In genomic region chr7:34812531-34813111, GRCm38 (mm10) we compare ENCODE assay signal across 9 mouse cellular contexts. TPM values are rescaled to one million over a fixed set of nuclear protein-coding genes. Genes with fewer than 3 reads are reported as not detected.
DNase-seq lines count a peak whose midpoint lies in the region; ATAC-seq and TF ChIP-seq lines count a peak whose summit lies in the region.
"Had no signal": no experiment of that assay in that cellular context is flagged by ENCODE, and none has a peak within 500 bp of the region (broad histone marks: within the 10 kb centered on the region; RNA-seq: fewer than 3 reads in every experiment).

TSS of gene Chst8 (minus strand) at chr7:34812711.

- peak within 1 kb of the TSS; percentile 21; the same call in 1 of the 2 replicates for H3K27ac ChIP-seq in forebrain, embryonic 13.5 days
- H3K27ac ChIP-seq in heart, embryonic 16.5 days (ENCODE audit: low read length), result no peak within 1 kb of the TSS
- no peak within 1 kb of the TSS for H3K27ac ChIP-seq in liver, adult 2 months (replicated peaks; ENCODE audit: insufficient read depth, low read depth, low read length)

- no peaks in the 10 kb centered on the region for H3K79me3 ChIP-seq in C2C12 (ENCODE audit: low read depth)

- H3K4me3 ChIP-seq in C2C12 (ENCODE audit: insufficient read depth, poor library complexity, severe bottlenecking), result no peak within 1 kb of the TSS
- H3K4me3 ChIP-seq in forebrain, embryonic 13.5 days, result peak within 1 kb of the TSS; percentile 56
- H3K4me3 ChIP-seq in heart, embryonic 16.5 days (ENCODE audit: low read length), result peak within 1 kb of the TSS; percentile 67
- peak within 1 kb of the TSS; percentile 61 for H3K4me3 ChIP-seq in liver, adult 2 months (ENCODE audit: insufficient read depth, low read depth, low read length)
- H3K4me3 ChIP-seq in myocyte, result no peak within 1 kb of the TSS

- peak; percentile 80 for DNase-seq in brain, adult 2 months (ENCODE audit: low read depth, low spot score)
- peak; percentile 89 for DNase-seq in kidney, postnatal 14 days
- DNase-seq in liver, adult 2 months (ENCODE audit: extremely low read depth, low read depth, low spot score), result peak; percentile 16
- DNase-seq in testis, postnatal 10 days (ENCODE audit: low spot score), result peak; percentile 83

- H3ac ChIP-seq in C2C12 (ENCODE audit: control insufficient read depth, insufficient read length, low read depth), result peak within 1 kb of the TSS; percentile 45
- no peak within 1 kb of the TSS for H3ac ChIP-seq in myocyte (ENCODE audit: control insufficient read depth, insufficient read length)

- H3K9me3 ChIP-seq in forebrain, embryonic 13.5 days (replicated peaks), result no peaks in the 10 kb centered on the region
- no peaks in the 10 kb centered on the region for H3K9me3 ChIP-seq in heart, embryonic 16.5 days (replicated peaks; ENCODE audit: control insufficient read depth, low read length)

- WGBS in forebrain, embryonic 13.5 days, result under 1% methylated on average over 45 of the region's 65 CpGs
- under 1% methylated on average over 62 of the region's 65 CpGs for WGBS in heart, embryonic 16.5 days
- 2% methylated on average over 65 of the region's 65 CpGs for whole genome bisulfite sequencing in liver, adult 2 months

- TF ChIP-seq POLR2A in liver, adult 2 months (IDR thresholded peaks at IDR 0.05; ENCODE audit: extremely low read depth, insufficient read depth, low read length), result peak; percentile 57; the same call in 1 of the 2 replicates
- no peak for TF ChIP-seq POLR2A in myocyte (IDR thresholded peaks at IDR 0.05; ENCODE audit: insufficient read length, low read depth)

- H3K4me1 ChIP-seq in forebrain, embryonic 13.5 days, result peaks cover 23% of the 10 kb centered on the region
- peaks cover 7% of the 10 kb centered on the region for H3K4me1 ChIP-seq in heart, embryonic 16.5 days (ENCODE audit: control insufficient read depth, insufficient read depth, low read length)
- no peaks in the 10 kb centered on the region; the same call in 1 of the 2 replicates for H3K4me1 ChIP-seq in liver, adult 2 months (ENCODE audit: control insufficient read depth, insufficient read depth, low read length)

- TF ChIP-seq CTCF in C2C12 (IDR thresholded peaks at IDR 0.05; ENCODE audit: control insufficient read depth, insufficient read depth, insufficient read length), result no peak
- no peak for TF ChIP-seq CTCF in liver, adult 2 months (IDR thresholded peaks at IDR 0.05; ENCODE audit: low read depth, low read length)

- ATAC-seq in forebrain, embryonic 13.5 days, result peak; percentile 78
- ATAC-seq in heart, embryonic 16.5 days (replicated peaks; ENCODE audit: extremely low read depth, insufficient read depth, low FRiP score), result peak; percentile 81

- H3K27me3 ChIP-seq in C2C12 (ENCODE audit: control insufficient read depth, insufficient read depth, insufficient read length) (peaks cover 45% of the 10 kb centered on the region), myocyte (ENCODE audit: control insufficient read depth, insufficient read depth, insufficient read length) (peaks cover 41% of the 10 kb centered on the region)
- peaks cover 70% of the 10 kb centered on the region for H3K27me3 ChIP-seq in forebrain, embryonic 13.5 days
- peaks cover 58% of the 10 kb centered on the region for H3K27me3 ChIP-seq in heart, embryonic 16.5 days (ENCODE audit: control insufficient read depth, insufficient read depth, low read length)
- peaks cover 2% of the 10 kb centered on the region; the same call in 1 of the 2 replicates for H3K27me3 ChIP-seq in liver, adult 2 months (ENCODE audit: control insufficient read depth, insufficient read depth, low read length)

- H3K36me3 ChIP-seq in C2C12 (ENCODE audit: control insufficient read depth, insufficient read depth) (no peaks in the 10 kb centered on the region), myocyte (ENCODE audit: control insufficient read depth, insufficient read depth) (no peaks in the 10 kb centered on the region)
- no peaks in the 10 kb centered on the region for H3K36me3 ChIP-seq in forebrain, embryonic 13.5 days (ENCODE audit: poor library complexity, severe bottlenecking)
- H3K36me3 ChIP-seq in heart, embryonic 16.5 days (ENCODE audit: control insufficient read depth, insufficient read depth), result no peaks in the 10 kb centered on the region
- no peaks in the 10 kb centered on the region for H3K36me3 ChIP-seq in liver, adult 2 months (ENCODE audit: control insufficient read depth, insufficient read depth, low read length)

- peak within 1 kb of the TSS; percentile 94 for H3K4me2 ChIP-seq in forebrain, embryonic 13.5 days
- peak within 1 kb of the TSS; percentile 97 for H3K4me2 ChIP-seq in heart, embryonic 16.5 days (ENCODE audit: low read depth, low read length)
- H3K4me2 ChIP-seq in myocyte (ENCODE audit: low read depth), result peak within 1 kb of the TSS; percentile 12

- H3K9ac ChIP-seq in forebrain, embryonic 13.5 days, result peak within 1 kb of the TSS; percentile 62
- peak within 1 kb of the TSS; percentile 63 for H3K9ac ChIP-seq in heart, embryonic 16.5 days (ENCODE audit: low read length)
- peak within 1 kb of the TSS; percentile 37; the same call in 1 of the 2 replicates for H3K9ac ChIP-seq in liver, adult 2 months (ENCODE audit: low read depth, low read length)

- no peaks in the 10 kb centered on the region for H3K79me2 ChIP-seq in C2C12 (ENCODE audit: control insufficient read depth, insufficient read depth)
- no peaks in the 10 kb centered on the region for H3K79me2 ChIP-seq in liver, adult 2 months (ENCODE audit: control insufficient read depth, insufficient read depth, low read length)
- H3K79me2 ChIP-seq in myocyte (ENCODE audit: control insufficient read depth, insufficient read depth), result no peaks in the 10 kb centered on the region

TF ChIP-seq in C2C12, 6 proteins besides CTCF, POLR2A, EP300 and RAD21:
- TF ChIP-seq MYOG (IDR thresholded peaks at IDR 0.05; ENCODE audit: control insufficient read depth, extremely low read depth, insufficient read length), result no peak
- TF ChIP-seq MYOD1 (IDR thresholded peaks at IDR 0.05; ENCODE audit: control insufficient read depth, insufficient read length, low read depth), result no peak
- TF ChIP-seq FOSL1 (IDR thresholded peaks at IDR 0.05; ENCODE audit: insufficient read depth, low read length, poor library complexity, severe bottlenecking), result no peak
- no peak for TF ChIP-seq USF1 (IDR thresholded peaks at IDR 0.05; ENCODE audit: low read depth)
- no peak for TF ChIP-seq MAX (IDR thresholded peaks at IDR 0.05)
- TF ChIP-seq CEBPB (IDR thresholded peaks at IDR 0.05; ENCODE audit: low read depth), result no peak

TF ChIP-seq in myocyte, 11 proteins besides CTCF, POLR2A, EP300 and RAD21:
- TF ChIP-seq TCF12 (IDR thresholded peaks at IDR 0.05; ENCODE audit: insufficient read depth, poor library complexity, severe bottlenecking) (no peak), MAX (IDR thresholded peaks at IDR 0.05; ENCODE audit: low read depth) (no peak), TCF3 (IDR thresholded peaks at IDR 0.05; ENCODE audit: insufficient read length, low read depth) (no peak), E2F4 (IDR thresholded peaks at IDR 0.05; ENCODE audit: insufficient read depth) (no peak), CEBPB (IDR thresholded peaks at IDR 0.05; ENCODE audit: insufficient read depth, poor library complexity, severe bottlenecking) (no peak), MYOD1 (IDR thresholded peaks at IDR 0.05; ENCODE audit: control insufficient read depth in 1 of 3, insufficient read length in 2 of 3, low read depth in 2 of 3) (no peak), SRF (IDR thresholded peaks at IDR 0.05; ENCODE audit: control insufficient read depth, insufficient read length, low read depth) (no peak), REST (IDR thresholded peaks at IDR 0.05; ENCODE audit: insufficient read depth, insufficient read length) (no peak), USF1 (IDR thresholded peaks at IDR 0.05; ENCODE audit: low read depth) (no peak), MYOG (IDR thresholded peaks at IDR 0.05; ENCODE audit: control insufficient read depth in 1 of 3, insufficient read depth in 1 of 3, insufficient read length in 2 of 3, low read depth in 2 of 3) (no peak), POLR2AphosphoS2 (IDR thresholded peaks at IDR 0.05; ENCODE audit: insufficient read length, low read depth) (no peak)

RNA-seq across cellular contexts. Expression of gene Chst8, which starts in this region (rescaled TPM):
- polyA plus RNA-seq in C2C12 (2012; fragmentation: generic; extraction: Trizol) (0.09 TPM), myocyte (2012; fragmentation: generic; extraction: Trizol) (not detected)
- polyA plus RNA-seq in forebrain, embryonic 13.5 days (2015; fragmentation: Nextera tagmentation; extraction: Ambion mirVana), result 9.7 and 16.4 TPM in 2 replicates
- 0.75 and 1.2 TPM in 2 replicates for polyA plus RNA-seq in heart, embryonic 16.5 days (2015; fragmentation: Nextera tagmentation; extraction: Ambion mirVana)
- total RNA-seq in liver, adult 2 months (2014; rRNA removed), result 0.07 and 0.28 TPM in 2 replicates
- polyA plus RNA-seq in liver, adult 2 months (2012; rRNA removed), result 0.09 and 0.35 TPM in 2 replicates
- total RNA-seq: MEL had no signal

Comparison
In these comparisons a context has a peak if more than half of its experiments do, and no peak if none do; other contexts are left out.
1. Peak in DNase-seq, H3K4me3 ChIP-seq and H3K9ac ChIP-seq in liver, adult 2 months; RNA of the gene not detected or under 1 TPM.
2. H3K4me3 ChIP-seq: peak in forebrain, embryonic 13.5 days (single experiment) and heart, embryonic 16.5 days (single experiment); none in C2C12 (single experiment) and myocyte (single experiment).
3. DNase-seq: peak in every context shown above with its lines; median percentile 89 in kidney, postnatal 14 days; 83 in testis, postnatal 10 days; 80 in brain, adult 2 months; 16 in liver, adult 2 months.
4. H3K4me2 ChIP-seq: peak in every context shown above with its lines; median percentile 97 in heart, embryonic 16.5 days; 94 in forebrain, embryonic 13.5 days; 12 in myocyte.
5. Peak in every context shown above with its lines, with median percentiles within 50 percentile points of each other: H3K9ac ChIP-seq.